In genomic region chr14:114954287-114954686, GRCm38 (mm10) we compare ENCODE assay signal across 25 mouse cellular contexts.
"Had no signal": no experiment of that assay in that cellular context is flagged by ENCODE, and none has a peak within 500 bp of the region (broad histone marks: within the 10 kb centered on the region; RNA-seq: fewer than 3 reads in every experiment).

No protein-coding gene starts in this region.

- H3K4me3 ChIP-seq: gastrocnemius, adult 2 months; heart, embryonic 10.5 days; heart, embryonic 12.5 days; hindbrain, embryonic 12.5 days; intestine, embryonic 15.5 days; layer of hippocampus, adult 2 months; left cerebral cortex, adult 2 months; limb, embryonic 10.5 days; limb, embryonic 12.5 days; liver, embryonic 13.5 days had no signal

- H3K27me3 ChIP-seq: heart, embryonic 12.5 days; hindbrain, embryonic 12.5 days; intestine, embryonic 15.5 days; limb, embryonic 12.5 days; liver, embryonic 13.5 days had no signal

- H3K9me3 ChIP-seq: heart, embryonic 10.5 days; heart, embryonic 12.5 days; hindbrain, embryonic 12.5 days; intestine, embryonic 15.5 days; limb, embryonic 10.5 days; limb, embryonic 12.5 days; liver, embryonic 13.5 days had no signal

- H3K4me2 ChIP-seq: heart, embryonic 12.5 days; hindbrain, embryonic 12.5 days; hindbrain, embryonic 14.5 days; intestine, embryonic 15.5 days; limb, embryonic 12.5 days; liver, embryonic 11.5 days; liver, embryonic 13.5 days had no signal

- H3K9ac ChIP-seq: heart, embryonic 12.5 days; hindbrain, embryonic 12.5 days; hindbrain, embryonic 14.5 days; intestine, embryonic 15.5 days; limb, embryonic 12.5 days; liver, embryonic 13.5 days had no signal

- DNase-seq: gastrocnemius, adult 2 months; gastrocnemius, postnatal 10 days; gastrocnemius, postnatal 25 days; heart, adult 18-20 months; heart, postnatal 10 days; heart, postnatal 4 days; kidney, adult 18-20 months; kidney, adult 8-10 months; kidney, postnatal 10 days; kidney, postnatal 25 days; kidney, postnatal 4 days; liver; liver, embryonic 13.5 days had no signal

- ATAC-seq: inflammation-experienced regulatory T-cells, adult 6 months; intestine, embryonic 15.5 days; intestine, postnatal 0 days had no signal

- H3K36me3 ChIP-seq: heart, embryonic 10.5 days; heart, embryonic 12.5 days; hindbrain, embryonic 12.5 days; intestine, embryonic 15.5 days; limb, embryonic 10.5 days; limb, embryonic 12.5 days; liver, embryonic 13.5 days had no signal

- H3K27ac ChIP-seq: gastrocnemius, adult 2 months; heart, embryonic 10.5 days; hindbrain, embryonic 12.5 days; hindbrain, embryonic 14.5 days; intestine, embryonic 15.5 days; layer of hippocampus, adult 2 months; left cerebral cortex, adult 2 months; limb, embryonic 12.5 days; liver, embryonic 13.5 days had no signal
